Mouse (Mus musculus): Measurements from ENCODE around the gene Gabpa. TPM values are rescaled to one million over a fixed set of nuclear protein-coding genes. Genes with fewer than 3 reads are reported as not detected.

The Gabpa gene
- total RNA-seq, 1 experiment = 92.3 TPM

- no peak overlapping the region for H3K4me3 ChIP-seq (ENCODE audit: insufficient read depth in 1 of 2, low read depth in 1 of 2, low read length in 2 of 2, poor library complexity in 1 of 2, severe bottlenecking in 1 of 2)
- no peak overlapping the region for H3K9ac ChIP-seq (ENCODE audit: insufficient read depth, low read depth, low read length, poor library complexity, severe bottlenecking)
- H3K9me3 ChIP-seq (ENCODE audit: control insufficient read depth, insufficient read depth, low read depth, low read length) = no peaks in the 10 kb centered on the region
- in situ Hi-C loops (cut with MboI; ENCODE audit: low sequenced_read_pairs in 2 of 2, unreplicated experiment in 2 of 2) = no loop called here
- H3K4me1 ChIP-seq (ENCODE audit: control insufficient read depth in 2 of 2, insufficient read depth in 2 of 2, low read length in 2 of 2, poor library complexity in 1 of 2) = no peaks in the 10 kb centered on the region
- peaks cover 18% of the 10 kb centered on the region for H3K36me3 ChIP-seq (ENCODE audit: control insufficient read depth, insufficient read depth, low read length, poor library complexity, severe bottlenecking)
- no peak overlapping the region for H3K27ac ChIP-seq (ENCODE audit: insufficient read depth, low read depth, low read length, poor library complexity, severe bottlenecking)
- no peak for DNase-seq (ENCODE audit: low read depth, low spot score)
- TF ChIP-seq ZC3H11A (IDR thresholded peaks at IDR 0.05; ENCODE audit: borderline replicate concordance, low read depth, low read length) = no peak
- TF ChIP-seq CHD2 (IDR thresholded peaks at IDR 0.05; ENCODE audit: low read depth, low read length) = no peak
- no peak for TF ChIP-seq ZNF384 (IDR thresholded peaks at IDR 0.05; ENCODE audit: low read depth, low read length)
- no peak for TF ChIP-seq HCFC1 (IDR thresholded peaks at IDR 0.05; ENCODE audit: borderline replicate concordance, insufficient read depth, low read length)
- no peak for TF ChIP-seq MAFK (IDR thresholded peaks at IDR 0.05; ENCODE audit: insufficient read depth, low read depth, low read length)
Observed at GRCm38 (mm10) chr16:84806175-84806574, 28.6 kb upstream of the Gabpa start.

- no peak overlapping the region for H3K27ac ChIP-seq (ENCODE audit: insufficient read depth, low read depth, low read length, poor library complexity, severe bottlenecking)
- no peak for TF ChIP-seq CHD2 (IDR thresholded peaks at IDR 0.05; ENCODE audit: low read depth, low read length)
- no peak for TF ChIP-seq ZNF384 (IDR thresholded peaks at IDR 0.05; ENCODE audit: low read depth, low read length)
- no peak for TF ChIP-seq ZC3H11A (IDR thresholded peaks at IDR 0.05; ENCODE audit: borderline replicate concordance, low read depth, low read length)
- no peak for TF ChIP-seq MAFK (IDR thresholded peaks at IDR 0.05; ENCODE audit: insufficient read depth, low read depth, low read length)
- no peak for TF ChIP-seq HCFC1 (IDR thresholded peaks at IDR 0.05; ENCODE audit: borderline replicate concordance, insufficient read depth, low read length)
- H3K36me3 ChIP-seq (ENCODE audit: control insufficient read depth, insufficient read depth, low read length, poor library complexity, severe bottlenecking) = peaks cover 16% of the 10 kb centered on the region
- in situ Hi-C loops (cut with MboI; ENCODE audit: low sequenced_read_pairs in 2 of 2, unreplicated experiment in 2 of 2) = no loop called here
- no peaks in the 10 kb centered on the region for H3K9me3 ChIP-seq (ENCODE audit: control insufficient read depth, insufficient read depth, low read depth, low read length)
- DNase-seq (ENCODE audit: low read depth, low spot score) = no peak
- H3K4me1 ChIP-seq (ENCODE audit: control insufficient read depth in 2 of 2, insufficient read depth in 2 of 2, low read length in 2 of 2, poor library complexity in 1 of 2) = no peaks in the 10 kb centered on the region
- no peak overlapping the region for H3K4me3 ChIP-seq (ENCODE audit: insufficient read depth in 1 of 2, low read depth in 1 of 2, low read length in 2 of 2, poor library complexity in 1 of 2, severe bottlenecking in 1 of 2)
- no peak overlapping the region for H3K9ac ChIP-seq (ENCODE audit: insufficient read depth, low read depth, low read length, poor library complexity, severe bottlenecking)
Observed at GRCm38 (mm10) chr16:84807874-84808273, 26.9 kb upstream of the Gabpa start.

- H3K27ac ChIP-seq (ENCODE audit: insufficient read depth, low read depth, low read length, poor library complexity, severe bottlenecking) = no peak overlapping the region
- no peak overlapping the region for H3K9ac ChIP-seq (ENCODE audit: insufficient read depth, low read depth, low read length, poor library complexity, severe bottlenecking)
- no peaks in the 10 kb centered on the region for H3K4me1 ChIP-seq (ENCODE audit: control insufficient read depth in 2 of 2, insufficient read depth in 2 of 2, low read length in 2 of 2, poor library complexity in 1 of 2)
- no peak for DNase-seq (ENCODE audit: low read depth, low spot score)
- TF ChIP-seq CHD2 (IDR thresholded peaks at IDR 0.05; ENCODE audit: low read depth, low read length) (no peak), MAFK (IDR thresholded peaks at IDR 0.05; ENCODE audit: insufficient read depth, low read depth, low read length) (no peak), HCFC1 (IDR thresholded peaks at IDR 0.05; ENCODE audit: borderline replicate concordance, insufficient read depth, low read length) (no peak), ZNF384 (IDR thresholded peaks at IDR 0.05; ENCODE audit: low read depth, low read length) (no peak), ZC3H11A (IDR thresholded peaks at IDR 0.05; ENCODE audit: borderline replicate concordance, low read depth, low read length) (no peak)
- H3K4me3 ChIP-seq (ENCODE audit: insufficient read depth in 1 of 2, low read depth in 1 of 2, low read length in 2 of 2, poor library complexity in 1 of 2, severe bottlenecking in 1 of 2) = no peak overlapping the region
- peaks cover 16% of the 10 kb centered on the region for H3K36me3 ChIP-seq (ENCODE audit: control insufficient read depth, insufficient read depth, low read length, poor library complexity, severe bottlenecking)
- in situ Hi-C loops (cut with MboI; ENCODE audit: low sequenced_read_pairs in 2 of 2, unreplicated experiment in 2 of 2) = no loop called here
- H3K9me3 ChIP-seq (ENCODE audit: control insufficient read depth, insufficient read depth, low read depth, low read length) = no peaks in the 10 kb centered on the region
Observed at GRCm38 (mm10) chr16:84810254-84810653, 24.5 kb upstream of the Gabpa start.

- no peak for TF ChIP-seq CHD2 (IDR thresholded peaks at IDR 0.05; ENCODE audit: low read depth, low read length)
- TF ChIP-seq MAFK (IDR thresholded peaks at IDR 0.05; ENCODE audit: insufficient read depth, low read depth, low read length) = no peak
- TF ChIP-seq ZC3H11A (IDR thresholded peaks at IDR 0.05; ENCODE audit: borderline replicate concordance, low read depth, low read length) = no peak
- no peak for TF ChIP-seq HCFC1 (IDR thresholded peaks at IDR 0.05; ENCODE audit: borderline replicate concordance, insufficient read depth, low read length)
- TF ChIP-seq ZNF384 (IDR thresholded peaks at IDR 0.05; ENCODE audit: low read depth, low read length) = no peak
- Histone ChIP-seq H3K4me3 (ENCODE audit: insufficient read depth in 1 of 2, low read depth in 1 of 2, low read length in 2 of 2, poor library complexity in 1 of 2, severe bottlenecking in 1 of 2) (no peak overlapping the region), H3K27ac (ENCODE audit: insufficient read depth, low read depth, low read length, poor library complexity, severe bottlenecking) (no peak overlapping the region), H3K9me3 (ENCODE audit: control insufficient read depth, insufficient read depth, low read depth, low read length) (no peaks in the 10 kb centered on the region), H3K36me3 (ENCODE audit: control insufficient read depth, insufficient read depth, low read length, poor library complexity, severe bottlenecking) (peaks cover 12% of the 10 kb centered on the region), H3K4me1 (ENCODE audit: control insufficient read depth in 2 of 2, insufficient read depth in 2 of 2, low read length in 2 of 2, poor library complexity in 1 of 2) (no peaks in the 10 kb centered on the region), H3K9ac (ENCODE audit: insufficient read depth, low read depth, low read length, poor library complexity, severe bottlenecking) (no peak overlapping the region)
- in situ Hi-C loops (cut with MboI; ENCODE audit: low sequenced_read_pairs in 2 of 2, unreplicated experiment in 2 of 2) = no loop called here
- DNase-seq (ENCODE audit: low read depth, low spot score) = no peak
Observed at GRCm38 (mm10) chr16:84813852-84814251, 20.9 kb upstream of the Gabpa start.

- H3K27ac ChIP-seq (ENCODE audit: insufficient read depth, low read depth, low read length, poor library complexity, severe bottlenecking) = no peak overlapping the region
- TF ChIP-seq ZNF384 (IDR thresholded peaks at IDR 0.05; ENCODE audit: low read depth, low read length) = no peak
- TF ChIP-seq ZC3H11A (IDR thresholded peaks at IDR 0.05; ENCODE audit: borderline replicate concordance, low read depth, low read length) = no peak
- no peak for TF ChIP-seq CHD2 (IDR thresholded peaks at IDR 0.05; ENCODE audit: low read depth, low read length)
- no peak for TF ChIP-seq MAFK (IDR thresholded peaks at IDR 0.05; ENCODE audit: insufficient read depth, low read depth, low read length)
- no peak for TF ChIP-seq HCFC1 (IDR thresholded peaks at IDR 0.05; ENCODE audit: borderline replicate concordance, insufficient read depth, low read length)
- no peak for DNase-seq (ENCODE audit: low read depth, low spot score)
- in situ Hi-C loops (cut with MboI; ENCODE audit: low sequenced_read_pairs in 2 of 2, unreplicated experiment in 2 of 2) = no loop called here
- no peaks in the 10 kb centered on the region for H3K9me3 ChIP-seq (ENCODE audit: control insufficient read depth, insufficient read depth, low read depth, low read length)
- no peak overlapping the region for H3K9ac ChIP-seq (ENCODE audit: insufficient read depth, low read depth, low read length, poor library complexity, severe bottlenecking)
- peaks cover 8% of the 10 kb centered on the region for H3K36me3 ChIP-seq (ENCODE audit: control insufficient read depth, insufficient read depth, low read length, poor library complexity, severe bottlenecking)
- no peak overlapping the region for H3K4me3 ChIP-seq (ENCODE audit: insufficient read depth in 1 of 2, low read depth in 1 of 2, low read length in 2 of 2, poor library complexity in 1 of 2, severe bottlenecking in 1 of 2)
- H3K4me1 ChIP-seq (ENCODE audit: control insufficient read depth in 2 of 2, insufficient read depth in 2 of 2, low read length in 2 of 2, poor library complexity in 1 of 2) = no peaks in the 10 kb centered on the region
Observed at GRCm38 (mm10) chr16:84814511-84814910, 20.2 kb upstream of the Gabpa start.

Measured in ES-E14 (cell line).